Mouse (Mus musculus) embryonic fibroblast, embryonic 13.5 days (primary cell): ENCODE results near the gene Scmh1. TPM values are rescaled to one million over a fixed set of nuclear protein-coding genes. Genes with fewer than 3 reads are reported as not detected.

Experiments
- H3K27ac ChIP-seq: 2 replicates; pipeline ENCODE4 v1.5.1; 2012; ENCODE audit warnings: low read length, control low read depth, inconsistent platforms; ENCODE audit not compliant: insufficient read depth
- H3K4me1 ChIP-seq: 2 replicates; pipeline ENCODE4 v1.6.1; 2011; ENCODE audit warnings: low read length; ENCODE audit not compliant: control insufficient read depth, insufficient read depth
- H3K4me3 ChIP-seq: 2 replicates; pipeline ENCODE4 v1.5.1; 2011; ENCODE audit warnings: mild to moderate bottlenecking, control low read depth, low read length; ENCODE audit not compliant: insufficient read depth
- CTCF ChIP-seq: IDR thresholded peaks from 2 replicates; pipeline ENCODE4 v1.5.1; 2011; ENCODE audit warnings: mild to moderate bottlenecking, control low read depth, low read length, moderate library complexity, borderline replicate concordance; ENCODE audit not compliant: insufficient read depth
- POLR2A ChIP-seq: IDR thresholded peaks from 2 replicates; pipeline ENCODE4 v1.6.1; 2011; ENCODE audit warnings: low read depth, mild to moderate bottlenecking, control low read depth, low read length, moderate library complexity
- polyA plus RNA-seq: library from polyadenylated mRNA; stranded (reverse); fragments of >200 nt; gene quantifications from 2 replicates; pipeline ENCODE4 v1.2.4, GENCODE M21; 2011; ENCODE audit warnings: low read depth; ENCODE audit not compliant: missing spikeins, insufficient read length

Gene Scmh1
- 36.7 and 40.4 TPM in 2 replicates for polyA plus RNA-seq

- Histone ChIP-seq H3K27ac (peak within 1 kb of the TSS; percentile 64), H3K4me1 (no peaks in the 10 kb centered on the region), H3K4me3 (peak within 1 kb of the TSS; percentile 88)
- TF ChIP-seq CTCF (no peak), POLR2A (no peak)
Observed at GRCm38 (mm10) chr4:120405144-120405805, at the start of gene Scmh1. Gene Scmh1 (plus strand): TSS chr4:120405281.

- Histone ChIP-seq H3K4me1 (no peaks in the 10 kb centered on the region), H3K27ac (no peak overlapping the region), H3K4me3 (no peak overlapping the region)
- TF ChIP-seq POLR2A (no peak), CTCF (no peak)
Observed at GRCm38 (mm10) chr4:120360011-120360521, 45.0 kb upstream of the Scmh1 start.

DNA sequence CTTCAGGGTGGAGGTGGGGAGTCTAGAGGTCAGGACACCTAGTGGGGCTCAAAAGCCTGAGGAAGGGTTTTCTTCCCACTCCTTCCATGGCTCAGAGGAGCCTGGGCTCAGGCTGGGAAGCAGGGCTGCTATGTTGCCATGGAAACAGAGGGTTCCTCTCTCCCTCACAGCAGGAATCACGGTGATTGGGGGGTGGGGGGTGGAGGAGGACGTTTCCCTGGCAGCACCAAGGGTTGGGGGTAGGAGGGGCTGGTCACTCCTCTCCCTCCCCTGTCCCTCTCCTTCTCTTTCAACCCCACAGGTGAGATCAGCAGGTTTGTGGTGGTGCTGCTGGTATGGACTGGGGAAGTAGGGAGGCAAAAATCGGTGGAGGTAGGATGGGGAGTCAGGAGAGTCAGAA is 40.4 kb upstream of the Scmh1 start:
- TF ChIP-seq CTCF (no peak), POLR2A (no peak)
- Histone ChIP-seq H3K4me3 (no peak overlapping the region), H3K4me1 (peaks cover 8% of the 10 kb centered on the region; the same call in 1 of the 2 replicates), H3K27ac (no peak overlapping the region)

DNA sequence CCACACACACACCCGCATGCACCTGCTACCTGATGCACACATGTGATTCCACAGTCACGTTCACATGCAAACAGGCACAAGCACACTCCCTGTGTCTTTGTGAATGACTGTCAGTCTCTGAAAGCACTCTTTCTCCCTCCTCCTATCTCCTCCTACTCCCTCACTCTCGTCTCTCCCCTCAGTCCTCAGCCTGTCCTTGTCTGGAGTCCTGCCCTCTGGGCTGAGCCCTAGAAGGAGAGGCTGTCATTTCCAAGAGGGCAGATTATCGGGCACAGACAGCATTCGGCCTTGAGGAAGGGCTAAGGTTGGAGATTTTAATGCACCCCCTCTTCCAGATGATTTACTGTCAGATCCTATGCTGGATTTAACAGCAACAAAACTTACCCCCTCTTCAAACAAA is 39.6 kb upstream of the Scmh1 start:
- H3K4me1 ChIP-seq = peaks cover 11% of the 10 kb centered on the region; the same call in 1 of the 2 replicates
- H3K4me3 ChIP-seq = no peak overlapping the region
- TF ChIP-seq CTCF (no peak), POLR2A (no peak)
- no peak overlapping the region for H3K27ac ChIP-seq

GRCm38 (mm10) chr4:120368031-120368430 is 37.0 kb upstream of the Scmh1 start:
- TF ChIP-seq POLR2A (no peak), CTCF (no peak)
- Histone ChIP-seq H3K4me1 (peaks cover 15% of the 10 kb centered on the region), H3K27ac (no peak overlapping the region), H3K4me3 (no peak overlapping the region)

GRCm38 (mm10) chr4:120368663-120369062 is 36.4 kb upstream of the Scmh1 start:
- peak overlapping the region; percentile 91 for H3K27ac ChIP-seq
- TF ChIP-seq POLR2A (no peak), CTCF (peak; percentile 55; the same call in 1 of the 2 replicates)
- H3K4me1 ChIP-seq = peaks cover 15% of the 10 kb centered on the region
- H3K4me3 ChIP-seq = no peak overlapping the region

GRCm38 (mm10) chr4:120369156-120369555 is 35.9 kb upstream of the Scmh1 start:
- TF ChIP-seq POLR2A (no peak), CTCF (no peak)
- H3K27ac ChIP-seq = peak overlapping the region; percentile 91
- no peak overlapping the region for H3K4me3 ChIP-seq
- H3K4me1 ChIP-seq = peaks cover 15% of the 10 kb centered on the region

GRCm38 (mm10) chr4:120369861-120370366 is 35.2 kb upstream of the Scmh1 start:
- TF ChIP-seq POLR2A (no peak), CTCF (no peak)

GRCm38 (mm10) chr4:120372838-120373237 is 32.2 kb upstream of the Scmh1 start:
- no peak overlapping the region for H3K4me3 ChIP-seq
- TF ChIP-seq CTCF (no peak), POLR2A (no peak)
- H3K4me1 ChIP-seq = peaks cover 15% of the 10 kb centered on the region

More at GRCm38 (mm10) chr4:120369861-120370366, 35.2 kb upstream of the Scmh1 start:
- Histone ChIP-seq H3K4me3 (no peak overlapping the region), H3K4me1 (peaks cover 15% of the 10 kb centered on the region), H3K27ac (peak overlapping the region; percentile 91)

DNA sequence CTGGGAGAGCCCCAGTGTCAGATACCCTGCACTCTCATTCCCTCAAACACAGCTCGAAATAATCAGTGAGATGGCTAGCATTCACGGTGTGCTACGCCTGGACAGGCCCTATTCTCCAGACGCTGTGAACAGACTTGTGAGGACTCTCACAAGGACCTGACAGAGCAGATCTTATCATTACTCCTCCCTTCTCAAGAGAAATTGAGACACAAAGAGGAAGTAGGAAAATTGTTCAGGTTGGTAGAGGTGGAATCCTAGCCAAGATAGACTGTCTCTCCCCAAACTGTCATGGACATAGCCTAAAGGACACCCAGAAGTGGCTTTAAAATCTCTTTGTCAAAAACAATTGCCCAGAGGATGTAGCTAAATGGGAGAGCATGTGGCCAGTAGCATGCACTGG is 31.3 kb upstream of the Scmh1 start:
- peaks cover 10% of the 10 kb centered on the region; the same call in 1 of the 2 replicates for H3K4me1 ChIP-seq
- no peak overlapping the region for H3K27ac ChIP-seq
- H3K4me3 ChIP-seq = no peak overlapping the region
- TF ChIP-seq POLR2A (no peak), CTCF (no peak)

More at GRCm38 (mm10) chr4:120372838-120373237, 32.2 kb upstream of the Scmh1 start:
- H3K27ac ChIP-seq = no peak overlapping the region
